Mouse (Mus musculus) limb, embryonic 10.5 days (tissue): Measurements from ENCODE around the gene Fyttd1. TPM values are rescaled to one million over a fixed set of nuclear protein-coding genes. Genes with fewer than 3 reads are reported as not detected.
"Not testable (repeated sequence)": the region's sequence is repeated elsewhere in the genome, so short reads cannot be mapped to it uniquely, and the experiment has no call there.

Experiments used
- DNase-seq: peaks from one replicate; pipeline ENCODE4 v3.0.0-alpha.2; 2017; ENCODE audit warnings: low spot score
- H3K27ac ChIP-seq: fragments of 300-500 bp; sonication (generic); 2 replicates; pipeline ENCODE4 v1.5.1; 2016; ENCODE audit warnings: mild to moderate bottlenecking
- H3K27me3 ChIP-seq: fragments of 300-500 bp; sonication (generic); 2 replicates; pipeline ENCODE4 v1.6.1; 2016; ENCODE audit warnings: low read depth, mild to moderate bottlenecking; ENCODE audit not compliant: poor library complexity, severe bottlenecking
- H3K36me3 ChIP-seq: fragments of 300-500 bp; sonication (generic); 2 replicates; pipeline ENCODE4 v1.6.1; 2016; ENCODE audit warnings: mild to moderate bottlenecking, moderate library complexity
- H3K4me1 ChIP-seq: fragments of 300-500 bp; sonication (generic); 2 replicates; pipeline ENCODE4 v1.6.1; 2016
- H3K4me3 ChIP-seq: fragments of 300-500 bp; sonication (generic); 2 replicates; pipeline ENCODE4 v1.5.1; 2016; ENCODE audit warnings: mild to moderate bottlenecking, moderate library complexity
- H3K9me3 ChIP-seq: fragments of 300-500 bp; sonication (generic); replicated peaks from 2 replicates; pipeline ENCODE4 v1.6.1; 2016; ENCODE audit warnings: mild to moderate bottlenecking
- WGBS: fragments of 180-500 bp; shearing (Covaris S2); methylation state at CpG from one replicate; pipeline ENCODE4 v1.1.7; 2016; 5-methylcytosine and 5-hydroxymethylcytosine counted together
- polyA plus RNA-seq: library from polyadenylated mRNA; unstranded; fragments of >200 nt; fragmentation: Nextera tagmentation; extraction: Ambion mirVana; gene quantifications from 2 replicates; pipeline ENCODE4 v1.2.1, GENCODE M21; 2016

The Fyttd1 gene
- polyA plus RNA-seq, 1 experiment from 2014 or later = 94.8 TPM

GRCm38 (mm10) chr16:32896126-32896525, 18.8 kb downstream of the Fyttd1 start:
- Histone ChIP-seq H3K4me3 (no peak overlapping the region), H3K27ac (no peak overlapping the region), H3K9me3 (no peaks in the 10 kb centered on the region), H3K36me3 (peaks cover 91% of the 10 kb centered on the region), H3K27me3 (no peaks in the 10 kb centered on the region), H3K4me1 (no peaks in the 10 kb centered on the region)
- DNase-seq = no peak

- 85% methylated on average over 2 of the region's 2 CpGs for WGBS
These were observed 24.2 kb downstream of the Fyttd1 start for GRCm38 (mm10) chr16:32901360-32902050.

GRCm38 (mm10) chr16:32902051-32902428, 24.7 kb downstream of the Fyttd1 start:
- Histone ChIP-seq H3K4me3 (no peak overlapping the region), H3K4me1 (no peaks in the 10 kb centered on the region), H3K9me3 (no peaks in the 10 kb centered on the region), H3K36me3 (peaks cover 85% of the 10 kb centered on the region), H3K27ac (no peak overlapping the region), H3K27me3 (no peaks in the 10 kb centered on the region)
- 68% methylated on average over 3 of the region's 3 CpGs for WGBS
- no peak for DNase-seq

More at GRCm38 (mm10) chr16:32901360-32902050, 24.2 kb downstream of the Fyttd1 start:
- H3K27me3 ChIP-seq = no peaks in the 10 kb centered on the region
- H3K4me1 ChIP-seq = no peaks in the 10 kb centered on the region
- no peak for DNase-seq
- H3K27ac ChIP-seq = no peak overlapping the region
- H3K36me3 ChIP-seq = peaks cover 82% of the 10 kb centered on the region
- H3K4me3 ChIP-seq = no peak overlapping the region
- no peaks in the 10 kb centered on the region for H3K9me3 ChIP-seq

GRCm38 (mm10) chr16:32906186-32906585, 28.9 kb downstream of the Fyttd1 start:
- WGBS = 84% methylated on average over 2 of the region's 2 CpGs
- H3K9me3 ChIP-seq = no peaks in the 10 kb centered on the region
- DNase-seq = no peak
- no peak overlapping the region for H3K4me3 ChIP-seq
- no peaks in the 10 kb centered on the region for H3K4me1 ChIP-seq
- H3K36me3 ChIP-seq = peaks cover 51% of the 10 kb centered on the region
- H3K27me3 ChIP-seq = no peaks in the 10 kb centered on the region
- H3K27ac ChIP-seq = no peak overlapping the region

- no peak overlapping the region for H3K27ac ChIP-seq
- no peaks in the 10 kb centered on the region for H3K9me3 ChIP-seq
- H3K27me3 ChIP-seq = no peaks in the 10 kb centered on the region
- H3K36me3 ChIP-seq = peaks cover 45% of the 10 kb centered on the region
- 69% methylated on average over 8 of the region's 8 CpGs for WGBS
- H3K4me3 ChIP-seq = no peak overlapping the region
- no peaks in the 10 kb centered on the region for H3K4me1 ChIP-seq
- DNase-seq = no peak
These were observed 29.4 kb downstream of the Fyttd1 start for GRCm38 (mm10) chr16:32906727-32907126.

GRCm38 (mm10) chr16:32913212-32913611, 35.9 kb downstream of the Fyttd1 start:
- Histone ChIP-seq H3K9me3 (no peaks in the 10 kb centered on the region), H3K27me3 (no peaks in the 10 kb centered on the region), H3K36me3 (0 out of 2 replicates have a peak, but pooled peaks cover 2% of the 10 kb centered on the region), H3K4me3 (peak overlapping the region; percentile 100; the same call in 1 of the 2 replicates), H3K4me1 (peaks cover 10% of the 10 kb centered on the region), H3K27ac (no peak overlapping the region)
- WGBS = 68% methylated on average over 7 of the region's 7 CpGs
- no peak for DNase-seq

GRCm38 (mm10) chr16:32913937-32914881, 36.9 kb downstream of the Fyttd1 start, which contains the start of gene Lrch3:
Lrch3 (plus strand) TSS chr16:32914100.
- no peaks in the 10 kb centered on the region for H3K9me3 ChIP-seq
- no peaks in the 10 kb centered on the region for H3K27me3 ChIP-seq
- peak within 1 kb of the TSS; percentile 99 for H3K27ac ChIP-seq
- peaks cover 10% of the 10 kb centered on the region for H3K4me1 ChIP-seq
- peak within 1 kb of the TSS; percentile 100 for H3K4me3 ChIP-seq
- DNase-seq = peak; percentile 99
- under 1% methylated on average over 85 of the region's 85 CpGs for WGBS
- H3K36me3 ChIP-seq = peaks cover 5% of the 10 kb centered on the region

GRCm38 (mm10) chr16:32915292-32916068, 38.2 kb downstream of the Fyttd1 start:
- peak overlapping the region; percentile 100 for H3K4me3 ChIP-seq
- H3K4me1 ChIP-seq = peaks cover 10% of the 10 kb centered on the region
- H3K27me3 ChIP-seq = no peaks in the 10 kb centered on the region
- no peaks in the 10 kb centered on the region for H3K9me3 ChIP-seq
- DNase-seq = no peak
- H3K27ac ChIP-seq = no peak overlapping the region
- peaks cover 17% of the 10 kb centered on the region for H3K36me3 ChIP-seq
- 87% methylated on average over 9 of the region's 9 CpGs for WGBS

GRCm38 (mm10) chr16:32926629-32927028, 49.3 kb downstream of the Fyttd1 start:
- DNase-seq, H3K27ac ChIP-seq, H3K4me1 ChIP-seq, H3K27me3 ChIP-seq, H3K4me3 ChIP-seq, H3K9me3 ChIP-seq: not testable (repeated sequence)
- H3K36me3 ChIP-seq = peaks cover 52% of the 10 kb centered on the region
- 92% methylated on average over 9 of the region's 9 CpGs for WGBS

GRCm38 (mm10) chr16:32927044-32927443, 49.7 kb downstream of the Fyttd1 start:
- H3K27me3 ChIP-seq = no peaks in the 10 kb centered on the region
- H3K27ac ChIP-seq = no peak overlapping the region
- 94% methylated on average over 8 of the region's 8 CpGs for WGBS
- no peak overlapping the region for H3K4me3 ChIP-seq
- peaks cover 47% of the 10 kb centered on the region for H3K36me3 ChIP-seq
- H3K9me3 ChIP-seq = no peaks in the 10 kb centered on the region
- 0 out of 2 replicates have a peak, but pooled peaks cover 3% of the 10 kb centered on the region for H3K4me1 ChIP-seq
- no peak for DNase-seq

GRCm38 (mm10) chr16:32929918-32930317, 52.6 kb downstream of the Fyttd1 start:
- 21% methylated on average over 2 of the region's 2 CpGs for WGBS
- DNase-seq = no peak

GRCm38 (mm10) chr16:32934470-32934869, 57.2 kb downstream of the Fyttd1 start:
- Histone ChIP-seq H3K27me3 (no peaks in the 10 kb centered on the region), H3K36me3 (no peaks in the 10 kb centered on the region), H3K4me1 (peaks cover 6% of the 10 kb centered on the region; the same call in 1 of the 2 replicates), H3K27ac (no peak overlapping the region), H3K4me3 (no peak overlapping the region), H3K9me3 (no peaks in the 10 kb centered on the region)
- no peak for DNase-seq
- WGBS = 90% methylated on average over 2 of the region's 2 CpGs

More at GRCm38 (mm10) chr16:32929918-32930317, 52.6 kb downstream of the Fyttd1 start:
- peaks cover 28% of the 10 kb centered on the region for H3K36me3 ChIP-seq
- H3K4me1 ChIP-seq = 0 out of 2 replicates have a peak, but pooled peaks cover 3% of the 10 kb centered on the region
- no peaks in the 10 kb centered on the region for H3K27me3 ChIP-seq
- no peak overlapping the region for H3K4me3 ChIP-seq
- H3K27ac ChIP-seq = no peak overlapping the region
- H3K9me3 ChIP-seq = no peaks in the 10 kb centered on the region
